Mouse (Mus musculus) thymus, adult 2 months (tissue): Measurements from ENCODE around the gene Gtf3a.

Source experiments
- CTCF ChIP-seq: fragments of 200-500 bp; IDR thresholded peaks from 2 replicates; pipeline ENCODE4 v1.5.1; 2012; ENCODE audit warnings: mild to moderate bottlenecking, control low read depth, low read length, moderate library complexity, borderline replicate concordance; ENCODE audit not compliant: control insufficient read depth, poor library complexity, insufficient read depth; ENCODE audit errors: extremely low read depth
- POLR2A ChIP-seq: fragments of 200-500 bp; IDR thresholded peaks from 2 replicates; pipeline ENCODE4 v1.6.1; 2012; ENCODE audit warnings: mild to moderate bottlenecking, low read length, control low read depth, moderate library complexity; ENCODE audit not compliant: control insufficient read depth, poor library complexity, insufficient read depth; ENCODE audit errors: extremely low read depth

GRCm38 (mm10) chr5:146921224-146921623 is 27.2 kb upstream of the Gtf3a start:
- TF ChIP-seq POLR2A, result no peak
- TF ChIP-seq CTCF, result no peak
